Mouse (Mus musculus) neutrophil, adult 83 days (primary cell): ENCODE data around the gene 6330409D20Rik. TPM values are rescaled to one million over a fixed set of nuclear protein-coding genes. Genes with fewer than 3 reads are reported as not detected.

Source experiments
- total RNA-seq, 2 experiments: library from RNA; stranded (reverse); gene quantifications; one replicate each; pipeline ENCODE4 v1.2.4; 2023

6330409D20Rik gene
- total RNA-seq = not detected

GRCm38 (mm10) chr2:32740916-32741272 is at the start of gene 6330409D20Rik:
Gene 6330409D20Rik, minus strand, starts transcription at chr2:32741016.

GRCm38 (mm10) chr2:32784048-32784681 is 43.3 kb upstream of the 6330409D20Rik start, which contains the start of gene Cfap157:
Gene Cfap157, minus strand, starts transcription at chr2:32784428.

GRCm38 (mm10) chr2:32775359-32776074 is 34.7 kb upstream of the 6330409D20Rik start, which contains the start of the genes Ttc16 and Ptrh1:
Gene Ttc16, minus strand, starts transcription at chr2:32775633.
Gene Ptrh1, plus strand, starts transcription at chr2:32775786.

GRCm38 (mm10) chr2:32757056-32757845 is 16.4 kb upstream of the 6330409D20Rik start, which contains the start of gene Tor2a:
Gene Tor2a, plus strand, starts transcription at chr2:32757234.

GRCm38 (mm10) chr2:32720681-32721229 is 20.1 kb downstream of the 6330409D20Rik start, which contains the start of gene Sh2d3c:
Gene Sh2d3c, plus strand, starts transcription at chr2:32721055.

GRCm38 (mm10) chr2:32712934-32713817 is 27.6 kb downstream of the 6330409D20Rik start, which contains the start of gene Cdk9:
Gene Cdk9, minus strand, starts transcription at chr2:32713076.

GRCm38 (mm10) chr2:32704021-32704421 is 36.8 kb downstream of the 6330409D20Rik start, which contains the start of gene Fpgs:
Gene Fpgs, minus strand, starts transcription at chr2:32704145.

Other genes starting within 250 kb of the 6330409D20Rik start
- gene Fam102a, start 205.7 kb downstream of the 6330409D20Rik start, total RNA-seq = 10 to 100 TPM; 13.9 to 14.1 TPM
- gene Dpm2, start 170.2 kb downstream of the 6330409D20Rik start, total RNA-seq = 10 to 100 TPM; 49.9 to 51.1 TPM
- under 1 TPM; 0.77 to 0.96 TPM for gene Pip5kl1, start 166.2 kb downstream of the 6330409D20Rik start, total RNA-seq
- not detected for gene 9430097D07Rik, start 165.3 kb downstream of the 6330409D20Rik start, total RNA-seq
- gene St6galnac4, start 153.9 kb downstream of the 6330409D20Rik start, total RNA-seq = 10 to 100 TPM; 13.1 to 14.0 TPM
- gene St6galnac6, start 141.3 kb downstream of the 6330409D20Rik start, total RNA-seq = 10 to 100 TPM; 14.3 to 19.2 TPM
- under 1 TPM; 0.59 to 0.71 TPM for gene Ak1, start 119.3 kb downstream of the 6330409D20Rik start, total RNA-seq
- 10 to 100 TPM; 11.2 to 14.1 TPM for gene Eng, start 94.4 kb downstream of the 6330409D20Rik start, total RNA-seq
- 10 to 100 TPM in 1 of 2 experiments, 1 to 10 TPM in 1; 8.6 to 14.7 TPM for gene Fpgs, start 36.9 kb downstream of the 6330409D20Rik start, total RNA-seq
- 100 to 1,000 TPM; 122 to 147 TPM for gene Cdk9, start 27.9 kb downstream of the 6330409D20Rik start, total RNA-seq
- 100 to 1,000 TPM; 210 to 224 TPM for gene Sh2d3c, start 20.0 kb downstream of the 6330409D20Rik start, total RNA-seq
- gene Tor2a, start 16.2 kb upstream of the 6330409D20Rik start, total RNA-seq = 10 to 100 TPM; 17.1 to 21.4 TPM
- not detected for gene Ttc16, start 34.6 kb upstream of the 6330409D20Rik start, total RNA-seq
- 1 to 10 TPM; 1.7 TPM for gene Ptrh1, start 34.8 kb upstream of the 6330409D20Rik start, total RNA-seq
- gene Cfap157, start 43.4 kb upstream of the 6330409D20Rik start, total RNA-seq = not detected
- 1 to 10 TPM in 1 of 2 experiments, under 1 TPM in 1; 0.86 to 1.3 TPM for gene Stxbp1, start 106.2 kb upstream of the 6330409D20Rik start, total RNA-seq
- gene Fam129b, start 135.1 kb upstream of the 6330409D20Rik start, total RNA-seq = 10 to 100 TPM; 20.2 to 26.0 TPM
- gene Rpl12, start 220.5 kb upstream of the 6330409D20Rik start, total RNA-seq = 100 to 1,000 TPM; 152 to 181 TPM
- gene Lrsam1, start 220.6 kb upstream of the 6330409D20Rik start, total RNA-seq = 10 to 100 TPM; 25.7 to 38.1 TPM
- 1 to 10 TPM; 4.5 to 8.4 TPM for gene Slc2a8, start 241.1 kb upstream of the 6330409D20Rik start, total RNA-seq